Mouse (Mus musculus) liver, adult 2 months (tissue): ENCODE measurements around the gene Mmel1. TPM values are rescaled to one million over a fixed set of nuclear protein-coding genes. Genes with fewer than 3 reads are reported as not detected.

Source experiments
- DNase-seq: peaks from one replicate; pipeline ENCODE4 v3.0.0-alpha.2; 2011; ENCODE audit warnings: low read depth, low spot score; ENCODE audit errors: extremely low read depth
- H3K27ac ChIP-seq: fragments of 200-500 bp; replicated peaks from 2 replicates; pipeline ENCODE4 v1.5.1; 2012; ENCODE audit warnings: low read depth, mild to moderate bottlenecking, control low read depth, inconsistent platforms, low read length; ENCODE audit not compliant: insufficient read depth
- H3K27me3 ChIP-seq: fragments of 200-500 bp; 2 replicates; pipeline ENCODE4 v1.6.1; 2012; ENCODE audit warnings: mild to moderate bottlenecking, moderate library complexity, low read length, inconsistent platforms; ENCODE audit not compliant: control insufficient read depth, insufficient read depth
- H3K36me3 ChIP-seq: fragments of 200-500 bp; 2 replicates; pipeline ENCODE4 v1.6.1; 2012; ENCODE audit warnings: low read length, inconsistent platforms; ENCODE audit not compliant: control insufficient read depth, insufficient read depth
- H3K4me1 ChIP-seq: fragments of 200-500 bp; 2 replicates; pipeline ENCODE4 v1.6.1; 2011; ENCODE audit warnings: low read length; ENCODE audit not compliant: control insufficient read depth, insufficient read depth
- H3K4me3 ChIP-seq: fragments of 200-500 bp; 2 replicates; pipeline ENCODE4 v1.5.1; 2011; ENCODE audit warnings: low read depth, mild to moderate bottlenecking, control low read depth, low read length, moderate library complexity; ENCODE audit not compliant: insufficient read depth
- H3K79me2 ChIP-seq: fragments of 200-500 bp; 2 replicates; pipeline ENCODE4 v1.6.1; 2012; ENCODE audit warnings: inconsistent platforms, mild to moderate bottlenecking, low read length, moderate library complexity; ENCODE audit not compliant: control insufficient read depth, insufficient read depth
- H3K9ac ChIP-seq: fragments of 200-500 bp; 2 replicates; pipeline ENCODE4 v1.6.1; 2012; ENCODE audit warnings: low read depth, mild to moderate bottlenecking, control low read depth, inconsistent platforms, low read length
- CTCF ChIP-seq: fragments of 200-500 bp; IDR thresholded peaks from 2 replicates; pipeline ENCODE4 v1.5.1; 2011; ENCODE audit warnings: low read depth, low read length, control low read depth
- POLR2A ChIP-seq: fragments of 200-500 bp; IDR thresholded peaks from 2 replicates; pipeline ENCODE4 v1.6.1; 2011; ENCODE audit warnings: low read length, control low read depth; ENCODE audit not compliant: insufficient read depth; ENCODE audit errors: extremely low read depth
- WGBS: fragments of 180-500 bp; shearing (Covaris S2); methylation state at CpG from one replicate; pipeline ENCODE4 v1.1.7; 2018; 5-methylcytosine and 5-hydroxymethylcytosine counted together
- polyA plus RNA-seq: library from polyadenylated mRNA; depleted of rRNA; stranded (reverse); fragments of >200 nt; gene quantifications from 2 replicates; pipeline ENCODE4 v1.2.3, GENCODE M21; 2012
- total RNA-seq: library from RNA; depleted of rRNA; stranded (reverse); fragments of >200 nt; gene quantifications from 2 replicates; pipeline ENCODE4 v1.2.3, GENCODE M21; 2014

The Mmel1 gene
- total and polyA plus RNA-seq, 2 experiments = 0.04 TPM; not detected in 1

DNA sequence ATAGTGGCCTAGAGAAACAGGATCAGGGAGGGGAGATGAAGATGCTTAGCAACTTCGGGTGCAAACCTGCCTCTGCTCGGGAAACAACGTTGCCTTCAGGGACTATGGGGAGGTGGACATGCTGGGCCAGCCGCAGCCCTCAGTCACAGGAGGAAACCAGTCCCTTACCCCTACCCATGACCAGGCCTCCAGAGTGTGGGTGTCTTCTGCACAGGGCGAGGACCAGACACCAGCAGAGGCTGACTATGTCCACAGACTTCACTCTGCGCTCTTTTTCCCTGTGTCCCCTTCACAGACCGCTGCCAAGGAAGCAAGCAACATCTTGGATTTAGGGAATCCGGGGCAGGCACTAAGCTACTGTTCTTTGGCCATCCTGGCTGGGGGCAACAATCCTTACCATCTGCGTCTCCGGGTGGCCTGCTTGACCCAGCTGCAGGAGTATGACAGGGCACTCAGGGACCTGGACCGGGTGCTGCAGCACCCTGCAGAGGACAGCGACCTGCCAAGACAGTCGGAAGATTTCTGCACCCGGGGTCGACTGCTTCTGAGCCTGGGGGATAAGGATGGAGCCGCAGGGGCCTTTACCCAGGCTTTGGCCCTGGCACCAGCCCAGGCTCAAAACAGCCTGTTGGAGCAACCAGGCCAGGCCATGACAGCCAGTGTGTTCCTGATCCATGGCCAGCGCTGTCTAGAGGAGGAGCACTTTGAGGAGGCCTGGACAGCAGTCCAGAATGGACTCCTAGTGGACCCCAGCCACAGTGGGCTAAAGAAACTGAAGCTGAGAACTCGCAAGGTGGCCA, 4.2 kb upstream of the Mmel1 start:
- DNase-seq = no peak
- Histone ChIP-seq H3K4me3 (no peak overlapping the region), H3K27ac (no peak overlapping the region), H3K9ac (no peak overlapping the region), H3K27me3 (no peaks in the 10 kb centered on the region), H3K79me2 (no peaks in the 10 kb centered on the region), H3K36me3 (no peaks in the 10 kb centered on the region), H3K4me1 (peaks cover 2% of the 10 kb centered on the region)
- 87% methylated on average over 18 of the region's 18 CpGs for WGBS
- TF ChIP-seq CTCF (no peak), POLR2A (no peak)

DNA sequence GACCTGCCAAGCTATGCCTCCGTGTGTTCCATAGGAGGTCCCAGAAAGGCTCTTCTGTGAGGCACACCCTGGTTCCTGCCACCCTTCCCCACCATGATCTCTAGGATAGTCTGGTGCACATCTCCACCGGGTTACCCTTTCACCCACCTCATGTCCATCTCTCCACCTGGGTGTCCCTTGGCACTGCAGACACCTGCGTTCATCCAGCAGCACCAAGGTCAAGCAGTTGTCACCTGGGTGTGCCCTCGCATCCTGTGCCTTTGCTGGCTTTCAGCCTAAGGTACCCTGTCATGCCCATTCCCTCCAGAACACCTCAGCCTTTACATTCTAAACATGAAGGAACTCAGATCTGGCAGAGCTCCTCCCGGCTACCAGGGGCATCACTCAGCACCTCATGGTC, 3.0 kb upstream of the Mmel1 start:
- TF ChIP-seq CTCF (no peak), POLR2A (no peak)
- no peaks in the 10 kb centered on the region for H3K79me2 ChIP-seq
- H3K36me3 ChIP-seq = no peaks in the 10 kb centered on the region
- H3K4me1 ChIP-seq = peaks cover 2% of the 10 kb centered on the region
- H3K9ac ChIP-seq = no peak overlapping the region
- H3K4me3 ChIP-seq = no peak overlapping the region
- H3K27ac ChIP-seq = no peak overlapping the region
- DNase-seq = no peak
- no peaks in the 10 kb centered on the region for H3K27me3 ChIP-seq
- 80% methylated on average over 5 of the region's 5 CpGs for WGBS

GRCm38 (mm10) chr4:154867257-154867656, 2.1 kb upstream of the Mmel1 start:
- 79% methylated on average over 6 of the region's 6 CpGs for WGBS
- Histone ChIP-seq H3K79me2 (no peaks in the 10 kb centered on the region), H3K4me3 (no peak overlapping the region), H3K27me3 (peaks cover 7% of the 10 kb centered on the region; the same call in 1 of the 2 replicates), H3K36me3 (no peaks in the 10 kb centered on the region), H3K4me1 (peaks cover 2% of the 10 kb centered on the region), H3K9ac (no peak overlapping the region), H3K27ac (no peak overlapping the region)
- TF ChIP-seq CTCF (no peak), POLR2A (no peak)
- no peak for DNase-seq

- Histone ChIP-seq H3K9ac (no peak overlapping the region), H3K79me2 (no peaks in the 10 kb centered on the region), H3K4me1 (no peaks in the 10 kb centered on the region), H3K4me3 (no peak overlapping the region), H3K27me3 (peaks cover 7% of the 10 kb centered on the region; the same call in 1 of the 2 replicates), H3K36me3 (no peaks in the 10 kb centered on the region), H3K27ac (no peak overlapping the region)
- WGBS = 79% methylated on average over 4 of the region's 4 CpGs
- DNase-seq = no peak
- no peak for TF ChIP-seq CTCF
- TF ChIP-seq POLR2A = no peak
Observed at GRCm38 (mm10) chr4:154870721-154871120, 1.3 kb downstream of the Mmel1 start.

GRCm38 (mm10) chr4:154871757-154872251, 2.4 kb downstream of the Mmel1 start:
- 14% methylated on average over 13 of the region's 13 CpGs for WGBS
- Histone ChIP-seq H3K9ac (no peak overlapping the region), H3K4me3 (no peak overlapping the region), H3K36me3 (no peaks in the 10 kb centered on the region), H3K27ac (no peak overlapping the region), H3K4me1 (no peaks in the 10 kb centered on the region), H3K79me2 (no peaks in the 10 kb centered on the region), H3K27me3 (peaks cover 7% of the 10 kb centered on the region; the same call in 1 of the 2 replicates)
- TF ChIP-seq POLR2A (no peak), CTCF (no peak)
- no peak for DNase-seq

GRCm38 (mm10) chr4:154873186-154873585, 3.8 kb downstream of the Mmel1 start:
- WGBS = 81% methylated on average over 6 of the region's 6 CpGs
- H3K4me1 ChIP-seq = no peaks in the 10 kb centered on the region
- TF ChIP-seq CTCF = no peak
- TF ChIP-seq POLR2A = no peak
- no peaks in the 10 kb centered on the region for H3K36me3 ChIP-seq
- H3K27me3 ChIP-seq = peaks cover 7% of the 10 kb centered on the region; the same call in 1 of the 2 replicates
- H3K27ac ChIP-seq = no peak overlapping the region
- H3K9ac ChIP-seq = no peak overlapping the region
- no peak for DNase-seq
- H3K4me3 ChIP-seq = no peak overlapping the region
- H3K79me2 ChIP-seq = no peaks in the 10 kb centered on the region
